Mouse (Mus musculus) frontal cortex, adult (tissue): Measurements from ENCODE around the gene Olfr585.

ENCODE experiments used
- ATAC-seq: cut with Nextera tagmentation; 2 replicates; pipeline ENCODE4 v1.9.2; 2017; ENCODE audit warnings: mild to moderate bottlenecking, moderate library complexity, mixed read lengths; ENCODE audit not compliant: low TSS enrichment

Gene Olfr585

GRCm38 (mm10) chr7:103097420-103097819 lies at the start of gene Olfr585:
TSS of gene Olfr585 (plus strand) at chr7:103097720.
- no peak for ATAC-seq

GRCm38 (mm10) chr7:103051000-103051399 lies 46.5 kb upstream of the Olfr585 start, which contains the start of gene Olfr583:
TSS of gene Olfr583 (plus strand) at chr7:103051300.
- no peak for ATAC-seq

DNA sequence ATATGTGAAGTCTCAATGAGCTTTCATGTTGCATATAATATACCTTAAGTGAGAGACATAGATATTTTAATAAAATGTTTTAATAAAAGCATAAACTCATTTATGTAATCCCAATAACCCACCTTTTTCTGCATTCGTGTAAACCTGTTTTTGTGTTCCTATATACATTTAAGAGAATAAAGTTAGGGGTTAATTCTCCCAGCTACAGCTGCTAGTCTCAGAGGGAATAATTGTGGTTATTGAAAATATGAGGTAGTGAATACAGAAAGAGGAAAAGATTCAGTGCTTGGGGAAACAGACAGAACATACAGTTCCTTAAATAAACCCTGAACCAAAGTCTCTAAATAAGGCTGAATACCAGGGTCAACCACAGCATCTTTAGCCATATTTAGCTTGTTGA lies 15.9 kb upstream of the Olfr585 start, which contains the start of gene Olfr584:
Gene Olfr584 (plus strand): TSS at position 301 of the 400 bp plus-strand sequence.
- ATAC-seq = no peak

DNA sequence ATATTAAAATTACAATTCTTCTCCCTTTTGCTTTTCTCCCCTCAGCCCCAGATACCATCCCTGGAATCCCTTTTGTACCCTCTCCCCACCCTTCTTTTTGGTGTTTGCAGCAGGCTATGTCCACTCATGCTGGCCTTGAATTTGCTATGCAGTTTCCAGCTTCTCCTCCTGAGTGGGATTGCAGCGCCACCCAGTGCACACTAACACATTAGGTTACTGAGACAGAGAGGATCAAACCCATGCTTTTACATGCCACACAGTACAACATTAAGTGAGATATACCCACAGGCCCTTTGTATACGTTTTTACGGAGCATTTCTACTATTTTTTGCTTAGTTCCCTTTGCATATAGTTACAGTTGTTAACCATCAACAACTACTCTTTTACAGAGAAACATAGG lies 21.9 kb downstream of the Olfr585 start:
- ATAC-seq = no peak

DNA sequence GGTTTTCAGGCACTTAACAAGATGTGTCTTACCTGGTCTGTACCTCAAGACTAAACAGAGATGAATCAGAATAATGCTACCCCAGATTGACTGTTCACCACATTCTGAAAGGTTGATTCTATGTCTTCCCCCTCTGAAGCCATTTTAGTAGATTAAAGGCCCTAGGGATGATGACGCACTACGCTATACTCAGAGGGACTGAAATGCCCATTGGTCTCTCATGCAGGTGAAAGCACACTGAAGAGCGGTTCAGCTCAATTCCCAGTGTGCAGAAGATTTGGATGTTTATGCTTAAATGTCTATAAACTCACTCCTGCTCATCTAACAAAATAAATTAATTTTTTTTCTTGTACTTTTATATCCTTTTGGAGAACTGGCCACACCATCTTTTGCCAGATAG lies 28.0 kb downstream of the Olfr585 start, which contains the start of gene Olfr586:
Gene Olfr586 (minus strand): TSS at position 101 of the 400 bp plus-strand sequence.
- ATAC-seq = no peak

- ATAC-seq = no peak
These were observed 43.1 kb downstream of the Olfr585 start, which contains the start of gene Olfr588-ps1 for GRCm38 (mm10) chr7:103140579-103140978. TSS of gene Olfr588-ps1 (plus strand) at chr7:103140879.
